Mouse (Mus musculus) midbrain, embryonic 11.5 days (tissue): ENCODE measurements around the gene Mapk13. TPM values are rescaled to one million over a fixed set of nuclear protein-coding genes. Genes with fewer than 3 reads are reported as not detected.

Experiments
- ATAC-seq: fragments of 200-750 bp; cut with Nextera tagmentation; 2 replicates; pipeline ENCODE4 v1.8.0; 2017; ENCODE audit warnings: moderate TSS enrichment, moderate library complexity; ENCODE audit not compliant: low FRiP score
- DNase-seq: peaks from one replicate; pipeline ENCODE4 v3.0.0; 2015; ENCODE audit warnings: low spot score; ENCODE audit errors: missing footprints
- H3K27ac ChIP-seq: fragments of 300-500 bp; sonication (generic); 2 replicates; pipeline ENCODE4 v1.5.1; 2014; ENCODE audit warnings: low read depth, low read length
- H3K27me3 ChIP-seq: fragments of 300-500 bp; sonication (generic); 2 replicates; pipeline ENCODE4 v1.6.1; 2014; ENCODE audit warnings: mild to moderate bottlenecking, low read length, moderate library complexity, mixed read lengths; ENCODE audit not compliant: control insufficient read depth, insufficient read depth
- H3K36me3 ChIP-seq: fragments of 300-500 bp; sonication (generic); 2 replicates; pipeline ENCODE4 v1.6.1; 2014; ENCODE audit warnings: mild to moderate bottlenecking, low read length, moderate library complexity, mixed read lengths; ENCODE audit not compliant: control insufficient read depth, insufficient read depth
- H3K4me1 ChIP-seq: fragments of 300-500 bp; sonication (generic); 2 replicates; pipeline ENCODE4 v1.6.1; 2014; ENCODE audit warnings: low read length; ENCODE audit not compliant: control insufficient read depth, insufficient read depth
- H3K4me2 ChIP-seq: fragments of 300-500 bp; sonication (generic); 2 replicates; pipeline ENCODE4 v1.6.1; 2014; ENCODE audit warnings: mild to moderate bottlenecking, moderate library complexity
- H3K4me3 ChIP-seq: fragments of 300-500 bp; sonication (generic); 2 replicates; pipeline ENCODE4 v1.5.1; 2014; ENCODE audit warnings: low read depth, low read length
- H3K9ac ChIP-seq: fragments of 300-500 bp; sonication (generic); 2 replicates; pipeline ENCODE4 v1.6.1; 2014; ENCODE audit warnings: low read length
- H3K9me3 ChIP-seq: fragments of 300-500 bp; sonication (generic); 2 replicates; pipeline ENCODE4 v1.6.1; 2016; ENCODE audit warnings: low read length; ENCODE audit not compliant: control insufficient read depth
- WGBS: fragments of 180-500 bp; shearing (Covaris S2); extraction: QIAGEN DNeasy Blood & Tissue Kit; methylation state at CpG from one replicate; pipeline ENCODE4 v1.1.7; 2014; 5-methylcytosine and 5-hydroxymethylcytosine counted together
- polyA plus RNA-seq: library from polyadenylated mRNA; unstranded; fragments of >200 nt; fragmentation: Nextera tagmentation; extraction: Ambion mirVana; gene quantifications from 2 replicates; pipeline ENCODE4 v1.2.1, GENCODE M21; 2014

Mapk13 gene
- polyA plus RNA-seq, 1 experiment from 2014 or later, result 1.2 TPM

DNA sequence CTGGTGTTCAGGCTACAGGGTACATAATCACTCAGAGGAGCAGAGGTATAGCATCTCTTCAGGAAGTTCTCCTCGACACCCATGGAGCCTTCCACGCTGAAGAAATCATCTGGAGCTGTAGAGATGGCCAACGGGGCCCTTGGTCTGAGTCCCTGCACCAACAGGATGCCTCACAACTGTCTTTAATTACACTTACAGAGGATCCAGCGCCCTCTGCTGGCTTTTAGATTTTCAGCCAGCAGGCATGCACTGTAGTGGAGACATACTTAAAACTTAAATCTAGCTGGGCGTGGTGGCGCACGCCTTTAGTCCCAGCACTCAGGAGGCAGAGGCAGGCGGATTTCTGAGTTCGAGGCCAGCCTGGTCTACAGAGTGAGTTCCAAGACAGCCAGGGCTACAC lies 25.2 kb upstream of the Mapk13 start:
- Histone ChIP-seq H3K4me1 (no peaks in the 10 kb centered on the region), H3K9me3 (no peaks in the 10 kb centered on the region), H3K4me2 (no peak overlapping the region), H3K9ac (no peak overlapping the region), H3K27ac (no peak overlapping the region), H3K27me3 (no peaks in the 10 kb centered on the region), H3K4me3 (no peak overlapping the region), H3K36me3 (peaks cover 18% of the 10 kb centered on the region)
- DNase-seq (no peak), ATAC-seq (no peak)
- 88% methylated on average over 9 of the region's 9 CpGs for WGBS

DNA sequence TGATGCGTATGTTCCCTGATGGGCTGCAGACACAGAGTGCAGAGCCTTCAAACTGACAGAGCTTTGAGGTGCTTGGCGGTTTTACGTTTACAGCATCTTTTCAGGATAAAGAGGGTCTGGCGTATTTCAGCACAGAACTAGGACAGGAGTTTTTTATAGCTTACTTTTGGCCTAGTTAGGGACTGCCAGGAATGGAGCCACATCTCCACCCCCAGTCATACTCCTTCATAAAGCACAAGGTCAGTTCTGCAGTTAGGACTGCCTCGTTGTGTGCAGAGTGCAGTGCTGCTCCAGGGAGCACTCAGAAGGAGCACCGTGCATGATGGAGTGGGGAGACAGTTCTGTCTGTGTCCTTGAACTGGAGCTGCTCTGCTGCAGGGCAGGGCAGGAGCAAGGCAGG lies 23.3 kb upstream of the Mapk13 start:
- 96% methylated on average over 6 of the region's 6 CpGs for WGBS
- no peak overlapping the region for H3K9ac ChIP-seq
- DNase-seq (no peak), ATAC-seq (no peak)
- no peaks in the 10 kb centered on the region for H3K9me3 ChIP-seq
- no peaks in the 10 kb centered on the region for H3K4me1 ChIP-seq
- H3K4me3 ChIP-seq, result no peak overlapping the region
- H3K27me3 ChIP-seq, result no peaks in the 10 kb centered on the region
- H3K27ac ChIP-seq, result no peak overlapping the region
- H3K36me3 ChIP-seq, result peaks cover 16% of the 10 kb centered on the region
- no peak overlapping the region for H3K4me2 ChIP-seq

DNA sequence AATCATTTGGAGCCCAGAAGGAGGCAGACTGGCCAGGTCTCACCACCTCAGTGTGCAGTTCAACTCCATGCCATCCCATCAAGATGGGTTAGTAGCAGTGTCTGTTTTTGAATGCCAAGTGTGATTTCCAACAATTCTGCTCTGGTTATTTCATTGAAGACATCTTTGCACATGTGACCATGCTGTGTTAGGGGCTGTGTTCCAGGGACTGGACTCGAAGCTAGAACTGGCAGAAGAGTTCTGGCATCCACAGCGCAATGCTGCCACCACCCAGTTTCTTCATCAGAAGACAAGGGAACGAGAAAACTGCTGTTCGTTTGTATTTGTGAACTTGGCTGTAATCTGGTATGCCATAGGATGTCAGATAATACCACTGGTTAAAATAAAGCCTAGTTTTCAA lies 21.1 kb upstream of the Mapk13 start:
- ATAC-seq (no peak), DNase-seq (no peak)
- Histone ChIP-seq H3K4me2 (no peak overlapping the region), H3K9me3 (no peaks in the 10 kb centered on the region), H3K4me3 (no peak overlapping the region), H3K27me3 (no peaks in the 10 kb centered on the region), H3K36me3 (peaks cover 16% of the 10 kb centered on the region), H3K27ac (no peak overlapping the region), H3K9ac (no peak overlapping the region), H3K4me1 (no peaks in the 10 kb centered on the region)
- 93% methylated on average over 4 of the region's 4 CpGs for WGBS

DNA sequence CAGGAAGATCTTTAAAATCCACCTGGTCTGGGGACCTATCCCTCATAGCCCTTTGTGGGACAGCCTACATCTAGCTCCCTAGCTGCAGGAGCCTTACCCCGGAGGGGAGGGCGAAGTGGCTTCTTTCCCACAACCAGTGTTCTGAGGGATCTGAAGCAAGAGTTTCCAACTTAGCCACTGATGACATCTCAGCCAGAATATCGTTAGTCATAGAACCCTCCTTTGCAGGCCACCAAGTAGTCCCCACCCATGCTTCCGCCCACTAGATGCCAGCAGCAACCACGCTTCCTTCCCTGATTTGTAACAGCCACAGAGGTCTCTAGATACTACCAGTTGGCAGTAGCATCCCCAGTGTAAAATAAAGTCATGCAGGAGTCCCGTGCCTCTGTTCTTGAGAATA lies 18.5 kb upstream of the Mapk13 start:
- Histone ChIP-seq H3K9me3 (no peaks in the 10 kb centered on the region), H3K4me2 (no peak overlapping the region), H3K4me1 (no peaks in the 10 kb centered on the region), H3K36me3 (peaks cover 11% of the 10 kb centered on the region; the same call in 1 of the 2 replicates), H3K27me3 (no peaks in the 10 kb centered on the region), H3K9ac (no peak overlapping the region), H3K27ac (no peak overlapping the region), H3K4me3 (no peak overlapping the region)
- ATAC-seq, result no peak
- DNase-seq, result no peak
- WGBS, result 86% methylated on average over 6 of the region's 6 CpGs

DNA sequence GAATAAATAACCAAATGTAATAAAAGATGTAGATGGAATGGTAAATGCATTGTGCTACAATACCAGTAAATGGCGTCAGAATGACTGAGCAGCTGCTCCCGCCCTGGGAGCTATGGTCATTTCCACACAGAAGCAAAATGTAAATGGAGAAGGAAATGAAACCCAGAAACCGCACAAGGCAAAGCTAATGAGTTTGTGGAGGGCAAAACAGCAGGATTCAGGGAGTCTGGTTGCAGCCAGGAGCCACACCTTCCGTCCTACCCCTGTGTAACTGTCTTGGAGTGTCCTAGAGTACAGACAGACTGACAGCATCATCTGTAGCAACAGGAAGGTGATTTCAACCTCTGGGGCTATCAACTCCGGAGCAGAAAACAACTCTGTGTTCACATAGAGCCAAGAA lies 12.7 kb upstream of the Mapk13 start:
- ATAC-seq (no peak), DNase-seq (no peak)
- no peak overlapping the region for H3K27ac ChIP-seq
- H3K4me3 ChIP-seq, result no peak overlapping the region
- H3K27me3 ChIP-seq, result no peaks in the 10 kb centered on the region
- H3K9ac ChIP-seq, result no peak overlapping the region
- H3K36me3 ChIP-seq, result no peaks in the 10 kb centered on the region
- WGBS, result 74% methylated on average over 5 of the region's 5 CpGs
- H3K4me1 ChIP-seq, result no peaks in the 10 kb centered on the region
- no peak overlapping the region for H3K4me2 ChIP-seq
- no peaks in the 10 kb centered on the region for H3K9me3 ChIP-seq

DNA sequence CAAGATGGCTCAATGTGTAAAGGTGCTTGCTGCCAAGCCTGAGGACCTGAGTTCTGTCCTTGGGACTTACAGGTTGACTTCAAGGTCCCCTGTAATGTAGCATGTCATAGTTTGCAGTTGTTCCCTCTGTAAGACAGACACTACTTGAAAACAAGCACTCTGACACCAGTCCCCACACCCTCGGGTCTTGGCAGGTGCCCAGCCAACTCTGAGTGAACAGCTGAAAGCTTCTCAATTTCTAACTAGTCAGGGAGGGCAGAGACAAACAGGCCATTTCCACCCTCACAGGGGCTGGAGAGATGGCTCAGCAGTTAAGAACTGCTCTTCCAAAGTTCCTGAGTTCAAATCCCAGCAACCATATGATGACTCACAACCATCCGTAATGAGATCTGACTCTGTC lies 11.6 kb upstream of the Mapk13 start:
- ATAC-seq (no peak), DNase-seq (no peak)
- no peak overlapping the region for H3K4me2 ChIP-seq
- H3K27ac ChIP-seq, result no peak overlapping the region
- no peaks in the 10 kb centered on the region for H3K4me1 ChIP-seq
- no peaks in the 10 kb centered on the region for H3K9me3 ChIP-seq
- no peaks in the 10 kb centered on the region for H3K27me3 ChIP-seq
- H3K4me3 ChIP-seq, result no peak overlapping the region
- H3K9ac ChIP-seq, result no peak overlapping the region
- H3K36me3 ChIP-seq, result no peaks in the 10 kb centered on the region
- 78% methylated on average over 2 of the region's 2 CpGs for whole genome bisulfite sequencing

DNA sequence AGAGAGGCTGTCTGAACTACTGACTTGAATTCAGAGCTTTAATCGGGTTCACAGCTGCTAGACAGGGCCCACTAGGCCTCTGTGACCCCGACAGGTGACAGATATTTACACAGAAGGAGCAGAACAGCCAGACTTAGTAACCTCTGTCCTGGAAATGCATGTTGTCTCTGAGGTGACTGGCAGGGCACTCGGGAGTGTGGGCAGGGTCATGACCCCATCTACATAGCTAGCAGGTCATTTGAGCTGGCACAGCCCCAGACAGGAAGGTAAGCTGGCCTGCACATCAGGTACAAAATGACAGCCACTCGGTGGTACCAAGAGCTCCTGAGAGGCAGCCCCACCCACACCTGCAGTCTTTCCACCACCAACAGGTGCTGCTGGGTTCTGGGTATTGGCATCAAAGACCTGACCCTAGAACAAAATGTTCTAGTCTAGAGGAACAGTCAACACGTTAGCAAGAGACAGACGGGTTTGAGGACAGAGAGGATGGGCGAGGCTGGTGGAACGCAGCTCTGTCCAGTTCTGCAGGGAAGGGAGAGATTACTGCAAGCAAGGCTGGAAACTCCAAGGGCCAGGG lies 8.3 kb upstream of the Mapk13 start:
- no peaks in the 10 kb centered on the region for H3K27me3 ChIP-seq
- 78% methylated on average over 8 of the region's 8 CpGs for WGBS
- ATAC-seq (no peak), DNase-seq (no peak)
- H3K9ac ChIP-seq, result no peak overlapping the region
- no peaks in the 10 kb centered on the region for H3K4me1 ChIP-seq
- no peak overlapping the region for H3K4me2 ChIP-seq
- H3K9me3 ChIP-seq, result no peaks in the 10 kb centered on the region
- H3K36me3 ChIP-seq, result no peaks in the 10 kb centered on the region
- no peak overlapping the region for H3K4me3 ChIP-seq
- H3K27ac ChIP-seq, result no peak overlapping the region

DNA sequence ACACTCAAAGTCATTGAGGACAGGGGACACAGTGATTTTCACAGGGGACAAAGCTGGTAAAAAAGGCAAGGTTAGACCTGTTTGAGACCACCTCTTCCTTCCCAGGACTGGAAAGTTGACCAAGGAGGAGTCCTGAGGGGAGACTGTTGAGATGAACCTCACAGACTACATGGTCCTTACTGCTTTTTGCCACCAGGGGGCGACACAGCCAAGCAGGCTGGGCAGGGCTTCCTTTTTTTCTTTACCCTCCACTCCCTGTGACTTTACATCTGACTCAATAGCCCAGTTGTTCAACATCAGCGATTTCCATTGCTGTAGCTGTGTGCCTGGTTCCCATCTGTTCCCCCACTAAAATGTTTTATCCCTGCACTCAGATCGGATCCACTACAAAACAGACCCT lies 7.2 kb upstream of the Mapk13 start:
- 13% methylated on average over 3 of the region's 3 CpGs for WGBS
- no peaks in the 10 kb centered on the region for H3K4me1 ChIP-seq
- no peaks in the 10 kb centered on the region for H3K36me3 ChIP-seq
- H3K4me3 ChIP-seq, result no peak overlapping the region
- DNase-seq (peak; percentile 91), ATAC-seq (no peak)
- no peaks in the 10 kb centered on the region for H3K9me3 ChIP-seq
- no peak overlapping the region for H3K27ac ChIP-seq
- H3K27me3 ChIP-seq, result no peaks in the 10 kb centered on the region
- no peak overlapping the region for H3K9ac ChIP-seq
- H3K4me2 ChIP-seq, result no peak overlapping the region

DNA sequence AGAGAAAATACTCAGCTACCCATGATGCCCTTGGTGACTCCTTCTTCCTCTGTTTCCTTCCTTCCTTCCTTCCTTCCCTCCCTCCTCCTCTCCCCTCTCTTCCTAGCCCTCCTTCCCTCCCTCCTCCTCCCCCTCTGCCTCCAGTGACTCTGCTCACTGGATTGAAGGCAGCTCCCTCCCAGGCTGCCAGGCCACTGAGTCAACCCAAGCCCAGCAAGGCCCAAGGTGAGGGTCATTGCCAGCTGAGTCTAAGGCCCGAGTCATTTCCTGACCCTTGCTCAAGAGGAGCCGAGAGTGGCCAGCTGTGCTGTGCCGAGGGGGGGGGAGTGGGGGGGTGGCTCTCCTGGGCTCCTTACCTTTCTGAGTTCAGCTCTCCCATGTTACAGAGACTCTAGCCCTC lies 2.9 kb upstream of the Mapk13 start:
- Histone ChIP-seq H3K4me1 (peaks cover 11% of the 10 kb centered on the region), H3K4me2 (no peak overlapping the region), H3K9me3 (no peaks in the 10 kb centered on the region), H3K27me3 (peaks cover 30% of the 10 kb centered on the region), H3K27ac (no peak overlapping the region), H3K4me3 (no peak overlapping the region), H3K9ac (no peak overlapping the region), H3K36me3 (no peaks in the 10 kb centered on the region)
- ATAC-seq, result no peak
- WGBS, result 73% methylated on average over 3 of the region's 3 CpGs
- DNase-seq, result no peak
